Mouse (Mus musculus): Measurements from ENCODE around the gene Ccdc77. TPM values are rescaled to one million over a fixed set of nuclear protein-coding genes. Genes with fewer than 3 reads are reported as not detected.
"Not testable (repeated sequence)": the region's sequence is repeated elsewhere in the genome, so short reads cannot be mapped to it uniquely, and the experiment has no call there.

Gene Ccdc77
- total RNA-seq, 4 experiments from 2014 or later, result 6.4 to 10.7 (median 6.8) TPM

DNA sequence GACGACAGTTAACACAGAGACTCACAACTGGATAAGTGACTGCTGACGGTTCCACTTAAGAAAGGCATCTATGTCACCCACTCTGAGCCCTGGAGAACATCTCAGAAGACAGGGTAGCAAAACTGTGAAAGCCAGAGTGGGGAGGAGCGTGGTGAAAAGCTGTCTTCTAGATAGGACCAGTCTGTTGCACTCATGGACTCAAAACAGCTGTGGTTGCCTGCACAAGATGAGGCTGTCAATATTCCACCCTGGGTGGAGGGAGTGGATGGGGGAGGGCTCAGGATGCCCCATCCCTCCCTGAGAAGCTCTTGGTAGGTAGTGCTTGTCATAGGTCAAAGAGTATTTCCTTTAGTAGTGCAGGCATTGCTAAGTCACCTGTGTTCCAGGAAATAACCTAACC is 54.4 kb downstream of the Ccdc77 start:
- DNase-seq, result no peak

DNA sequence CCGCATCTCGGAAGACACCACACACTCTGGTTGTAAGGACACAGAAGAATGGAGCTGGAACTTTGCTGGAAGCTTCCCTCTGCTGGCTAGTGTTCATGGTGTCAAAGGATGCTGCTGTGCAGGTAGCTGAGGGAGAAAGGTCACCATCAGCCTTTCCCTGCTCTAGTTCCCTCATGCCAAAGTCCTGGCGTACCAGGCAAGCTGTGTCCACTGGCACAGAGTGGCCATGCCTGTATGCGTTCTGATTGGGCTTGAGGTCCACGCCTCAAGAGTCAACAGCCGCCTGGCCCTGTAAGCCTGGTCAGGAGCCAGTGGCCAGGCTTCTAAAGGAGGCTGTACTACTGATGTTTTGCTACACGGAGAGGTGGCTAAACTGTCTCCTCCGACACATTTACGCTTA is 54.8 kb downstream of the Ccdc77 start:
- DNase-seq, result no peak

GRCm38 (mm10) chr6:120306859-120307594 is 57.1 kb downstream of the Ccdc77 start:
- DNase-seq, result no peak

- DNase-seq, result no peak
Measured at GRCm38 (mm10) chr6:120302755-120303316, 61.3 kb downstream of the Ccdc77 start.

- DNase-seq, result no peak
Measured at GRCm38 (mm10) chr6:120301137-120301536, 63.0 kb downstream of the Ccdc77 start.

- DNase-seq, result not testable (repeated sequence)
Measured at GRCm38 (mm10) chr6:120296589-120296988, 67.6 kb downstream of the Ccdc77 start.

DNA sequence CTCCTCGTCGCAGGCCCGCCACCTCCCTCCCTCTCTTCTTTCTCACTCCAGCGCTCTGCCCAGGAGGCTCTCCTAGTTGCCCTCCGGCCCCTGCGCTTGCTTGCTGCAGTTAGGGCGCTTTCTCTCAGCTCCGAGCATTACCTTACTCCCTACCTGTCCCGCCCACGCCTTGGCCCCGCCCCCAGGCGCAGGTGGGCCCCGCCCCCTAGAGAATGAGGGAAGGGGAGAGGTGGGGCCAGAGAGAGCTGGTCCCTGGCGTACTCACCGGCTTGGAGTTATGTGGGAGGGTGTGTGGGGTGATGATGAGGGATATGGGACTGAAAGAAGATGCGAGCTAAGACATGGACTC is 69.4 kb downstream of the Ccdc77 start:
- peak; percentile 20 for DNase-seq

GRCm38 (mm10) chr6:120294056-120294784 is 70.0 kb downstream of the Ccdc77 start, which contains the start of the genes D330020A13Rik and B4galnt3:
Gene D330020A13Rik, plus strand, starts transcription at chr6:120294364.
Gene B4galnt3, minus strand, starts transcription at chr6:120294559.
- peak; percentile 17 for DNase-seq

DNA sequence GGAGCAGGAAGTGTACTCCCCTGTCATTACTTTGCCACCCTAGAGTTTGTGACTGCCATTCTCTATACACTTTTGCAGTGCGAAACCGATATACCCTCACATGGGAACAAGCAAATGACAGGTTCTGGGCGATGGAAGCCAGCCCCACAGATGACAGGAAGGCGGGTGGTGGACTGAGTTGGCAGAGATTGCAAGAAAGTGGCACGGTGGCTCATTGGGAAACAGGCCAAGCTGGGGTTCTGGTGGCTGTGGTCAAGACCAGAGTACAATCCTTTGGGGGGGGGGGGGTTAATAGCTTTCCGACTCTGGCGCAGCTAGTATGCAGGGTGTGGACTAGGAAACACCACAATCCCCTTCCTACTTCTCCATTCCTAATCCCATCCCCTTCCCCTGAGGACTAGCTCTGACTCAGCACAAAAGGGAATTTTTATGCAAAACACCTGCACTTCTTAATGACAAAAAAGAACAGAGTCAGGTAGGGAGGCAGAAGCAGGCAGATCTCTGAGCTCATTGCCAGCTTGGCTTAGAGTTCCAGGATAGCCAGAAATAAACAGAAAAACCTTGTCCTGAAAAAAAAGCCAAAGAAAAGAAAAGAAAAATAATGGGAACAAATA is 72.7 kb downstream of the Ccdc77 start:
- no peak for DNase-seq

DNA sequence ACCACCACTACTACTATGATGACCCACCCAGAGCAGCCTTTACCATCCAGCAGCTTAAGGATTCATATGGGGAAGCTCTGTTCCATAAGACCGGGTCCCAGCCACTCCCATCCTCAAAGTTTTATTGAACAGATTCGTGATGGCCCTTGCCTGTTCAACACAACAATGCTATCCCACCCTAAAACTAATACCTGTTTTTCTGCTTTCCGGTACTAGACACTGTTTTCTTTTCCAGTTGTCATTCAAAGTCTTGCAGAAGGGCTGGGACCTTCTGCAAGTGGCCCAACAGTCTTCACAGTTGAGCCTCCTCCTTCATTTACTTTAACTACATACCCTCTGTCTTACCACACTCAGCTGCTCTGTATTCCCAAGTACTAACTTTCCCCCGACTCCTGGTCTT is 74.7 kb downstream of the Ccdc77 start:
- no peak for DNase-seq

GRCm38 (mm10) chr6:120288541-120288940 is 75.6 kb downstream of the Ccdc77 start:
- DNase-seq, result no peak

DNA sequence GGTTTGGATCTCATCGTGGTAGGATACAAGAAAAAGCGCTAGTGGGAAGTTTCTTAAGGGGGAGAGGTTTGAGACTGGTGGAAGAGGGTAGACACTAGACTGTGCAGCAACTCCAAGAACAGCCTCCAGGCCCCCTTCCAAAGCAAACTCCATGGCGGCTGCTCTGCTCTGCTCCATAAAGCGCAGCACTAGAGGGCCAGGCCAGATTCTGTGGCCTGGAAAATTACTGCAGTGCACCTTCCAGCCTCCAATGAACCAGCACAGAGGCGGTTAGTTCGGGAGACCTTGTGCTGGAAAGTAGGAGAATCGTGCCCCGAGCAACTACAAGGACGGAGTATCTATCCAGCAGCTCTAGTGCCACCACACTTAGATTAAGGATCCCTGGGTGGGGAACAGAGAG is 76.9 kb downstream of the Ccdc77 start:
- peak; percentile 47 for DNase-seq

DNA sequence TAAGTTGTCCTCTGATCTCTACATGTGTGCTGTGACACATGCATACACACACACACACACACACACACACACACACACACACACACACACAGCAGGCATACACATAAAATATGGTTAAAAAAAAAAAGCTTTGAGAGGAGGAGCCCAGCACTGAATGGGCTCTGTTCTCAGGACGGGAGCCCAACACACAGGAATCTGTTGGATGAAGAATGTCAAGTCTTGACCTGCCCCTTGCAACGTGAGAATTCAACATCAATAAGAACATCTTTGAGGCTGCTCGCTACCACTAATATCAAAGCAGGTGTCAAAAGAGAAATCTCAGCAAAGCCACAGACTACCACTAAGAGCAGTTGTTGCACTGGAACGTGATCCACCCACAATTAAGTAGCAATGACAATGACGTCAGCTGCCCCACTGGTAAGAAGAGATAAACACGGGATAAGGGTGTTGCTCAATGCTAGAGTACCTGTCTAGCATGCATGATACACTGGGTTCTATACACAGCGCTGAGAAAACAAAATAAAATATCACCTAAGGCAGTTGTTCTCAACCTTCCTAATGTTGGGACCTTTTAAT is 87.2 kb downstream of the Ccdc77 start:
- DNase-seq, result no peak

DNA sequence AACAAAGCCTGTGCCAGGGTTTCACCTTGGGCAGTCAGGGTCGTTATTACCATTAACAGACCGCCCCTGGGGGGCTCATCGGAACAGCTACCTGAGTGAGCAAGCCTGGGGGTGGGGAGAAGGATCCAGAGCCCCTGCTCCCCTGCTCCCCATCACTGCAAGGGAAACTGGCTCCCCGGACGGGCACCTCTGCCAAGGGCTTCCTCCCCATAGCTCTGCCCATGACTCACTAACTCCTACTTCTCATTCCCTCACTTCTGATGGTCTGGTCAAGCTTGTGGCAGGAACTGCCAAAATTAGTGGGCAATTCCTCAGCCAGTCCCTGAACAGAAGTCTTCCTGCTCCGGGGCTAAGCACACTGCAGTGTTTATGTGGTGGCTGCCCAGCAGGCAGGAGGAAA is 88.9 kb downstream of the Ccdc77 start:
- peak; percentile 19 for DNase-seq

GRCm38 (mm10) chr6:120274887-120275286 is 89.3 kb downstream of the Ccdc77 start:
- no peak for DNase-seq

Other genes with a start within 250 kb of the Ccdc77 start
- under 1 TPM; 0.27 to 0.70 (median 0.40) TPM for gene D330020A13Rik, start 70.0 kb downstream of the Ccdc77 start, total RNA-seq (2022)
- gene B4galnt3, start 69.8 kb downstream of the Ccdc77 start, total RNA-seq (2022), result 10 to 100 TPM; 10.2 to 17.8 (median 13.4) TPM
- gene Kdm5a, start 250 bp downstream of the Ccdc77 start, total RNA-seq (2022), result 10 to 100 TPM; 46.3 to 75.8 (median 55.2) TPM
- gene Il17ra, start 98.9 kb upstream of the Ccdc77 start, total RNA-seq (2022), result 10 to 100 TPM; 12.9 to 14.8 (median 13.4) TPM
- under 1 TPM in 3 of 4 experiments, not detected in 1; 0.07 to 0.12 (median 0.08) TPM for gene Tmem121b, start 129.4 kb upstream of the Ccdc77 start, total RNA-seq (2022)
- gene Hdhd5, start 166.9 kb upstream of the Ccdc77 start, total RNA-seq (2022), result 10 to 100 TPM; 35.7 to 48.0 (median 40.7) TPM

Data from adrenal gland, adult 8-10 months (tissue).